Comparison of ENCODE assay signal across 8 mouse cellular contexts in the genomic region with DNA sequence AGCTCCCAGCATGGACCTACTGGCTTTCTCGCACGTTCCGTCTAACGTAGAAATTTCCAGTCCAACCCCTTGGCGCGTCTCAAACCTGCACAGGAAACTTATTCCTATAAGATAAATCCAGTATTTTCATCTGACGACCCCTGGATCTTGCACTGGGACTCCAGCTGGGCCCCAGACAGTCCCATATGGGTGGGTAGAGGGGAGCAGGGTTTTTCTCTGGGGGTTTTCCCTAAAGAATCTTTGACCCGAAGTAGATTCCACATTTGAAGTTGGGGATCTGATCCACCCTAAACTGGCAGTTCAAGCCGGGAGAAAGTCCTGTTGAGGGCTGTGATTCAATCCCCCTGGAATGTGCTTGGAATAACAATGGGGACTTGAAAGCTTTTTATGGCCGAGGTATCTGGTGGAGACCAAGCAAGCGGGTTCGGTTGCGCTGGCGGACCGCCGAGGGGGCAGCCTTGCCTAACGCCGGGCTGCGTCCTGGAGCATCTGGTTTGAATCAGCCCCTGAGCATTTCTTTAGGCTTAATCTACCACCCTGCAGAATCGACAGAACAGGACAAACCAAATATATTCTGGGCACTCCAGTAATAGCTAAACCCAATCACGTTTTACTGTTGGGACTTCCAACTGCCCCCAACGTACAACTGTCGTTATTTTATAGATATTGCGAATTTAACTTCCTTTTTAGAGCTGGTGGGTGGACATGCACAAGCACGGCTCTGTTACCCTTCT.
DNase-seq lines count a peak whose midpoint lies in the region; ATAC-seq and TF ChIP-seq lines count a peak whose summit lies in the region.

No protein-coding gene starts in this region.

- peak; percentile 96 for DNase-seq in 3T3-L1 (ENCODE audit: low read depth, low spot score)
- DNase-seq in Patski (ENCODE audit: low read depth, low spot score): peak; percentile 71

- peak overlapping the region; percentile 98 for H3K27ac ChIP-seq in embryonic fibroblast, embryonic 13.5 days (ENCODE audit: insufficient read depth, low read length)
- H3K27ac ChIP-seq in heart, embryonic 14.5 days (replicated peaks in 1 of 2; ENCODE audit: control insufficient read depth in 1 of 2, insufficient read depth in 1 of 2, low read depth in 2 of 2, low read length in 2 of 2): peak overlapping the region; percentile 93 to 99
- peak overlapping the region; percentile 91 for H3K27ac ChIP-seq in kidney, embryonic 16.5 days (ENCODE audit: low read length)
- H3K27ac ChIP-seq in lung, embryonic 15.5 days: peak overlapping the region; percentile 83
- H3K27ac ChIP-seq in neural tube, embryonic 15.5 days (replicated peaks): peak overlapping the region; percentile 63

- H3K27me3 ChIP-seq in Patski: no peaks in the 10 kb centered on the region
- H3K27me3 ChIP-seq in heart, embryonic 14.5 days (ENCODE audit: control insufficient read depth, insufficient read depth, low read length): no peaks in the 10 kb centered on the region
- no peaks in the 10 kb centered on the region for H3K27me3 ChIP-seq in kidney, embryonic 16.5 days (ENCODE audit: insufficient read depth, low read length)
- H3K27me3 ChIP-seq in lung, embryonic 15.5 days: no peaks in the 10 kb centered on the region
- no peaks in the 10 kb centered on the region for H3K27me3 ChIP-seq in neural tube, embryonic 15.5 days (replicated peaks)

- CTCF ChIA-PET in Patski (lab: Charles Lee): interaction anchor here (1.1 to 1.4 kb wide), 5 partner anchors 16 to 182 kb away, joined by 3 to 4 read pairs (median 3); no protein-coding TSS in a partner anchor

- H3K9ac ChIP-seq in heart, embryonic 14.5 days (ENCODE audit: low read length): peak overlapping the region; percentile 77
- H3K9ac ChIP-seq in kidney, embryonic 16.5 days (replicated peaks; ENCODE audit: low read length): peak overlapping the region; percentile 60
- peak overlapping the region; percentile 31 for H3K9ac ChIP-seq in lung, embryonic 15.5 days
- peak overlapping the region; percentile 41; the same call in 1 of the 2 replicates for H3K9ac ChIP-seq in neural tube, embryonic 15.5 days (replicated peaks)

- POLR2A ChIA-PET in Patski (lab: Charles Lee): interaction anchor here (0.5 to 2.0 kb wide), 5 partner anchors 74 to 182 kb away, joined by 3 to 9 read pairs (median 4); no protein-coding TSS in a partner anchor

- no peak for TF ChIP-seq CTCF in Patski (IDR thresholded peaks at IDR 0.05)
- no peak for TF ChIP-seq CTCF in embryonic fibroblast, embryonic 13.5 days (IDR thresholded peaks at IDR 0.05; ENCODE audit: borderline replicate concordance, insufficient read depth, low read length)

- 2% methylated on average over 25 of the region's 25 CpGs for WGBS in heart, embryonic 14.5 days
- under 1% methylated on average over 25 of the region's 25 CpGs for WGBS in kidney, embryonic 16.5 days
- under 1% methylated on average over 25 of the region's 25 CpGs for WGBS in lung, embryonic 15.5 days
- 1% methylated on average over 25 of the region's 25 CpGs for WGBS in neural tube, embryonic 15.5 days

- H3K9me3 ChIP-seq in heart, embryonic 14.5 days (ENCODE audit: control insufficient read depth, low read length): no peaks in the 10 kb centered on the region
- H3K9me3 ChIP-seq in kidney, embryonic 16.5 days (ENCODE audit: low read length): no peaks in the 10 kb centered on the region
- H3K9me3 ChIP-seq in lung, embryonic 15.5 days: no peaks in the 10 kb centered on the region
- no peaks in the 10 kb centered on the region for H3K9me3 ChIP-seq in neural tube, embryonic 15.5 days (replicated peaks)

- H3K4me2 ChIP-seq in heart, embryonic 14.5 days (ENCODE audit: low read length): peak overlapping the region; percentile 79
- peak overlapping the region; percentile 56 for H3K4me2 ChIP-seq in kidney, embryonic 16.5 days (replicated peaks; ENCODE audit: low read depth, low read length)
- peak overlapping the region; percentile 76 for H3K4me2 ChIP-seq in lung, embryonic 15.5 days
- H3K4me2 ChIP-seq in neural tube, embryonic 15.5 days: peak overlapping the region; percentile 64

- H3K36me3 ChIP-seq in heart, embryonic 14.5 days (ENCODE audit: control insufficient read depth, insufficient read depth, low read length): no peaks in the 10 kb centered on the region
- no peaks in the 10 kb centered on the region for H3K36me3 ChIP-seq in kidney, embryonic 16.5 days (ENCODE audit: insufficient read depth, low read length)
- no peaks in the 10 kb centered on the region for H3K36me3 ChIP-seq in lung, embryonic 15.5 days
- H3K36me3 ChIP-seq in neural tube, embryonic 15.5 days: no peaks in the 10 kb centered on the region

- in situ Hi-C loops in Patski (cut with MboI; ENCODE audit: low pct_unique_long_range_greater_than_20kb): loop anchor here (5.0 kb wide), 1 partner anchor 81 kb away; no protein-coding TSS in a partner anchor

- ATAC-seq in Patski: peak; percentile 89
- peak; percentile 72 for ATAC-seq in heart, embryonic 14.5 days (ENCODE audit: insufficient number of reproducible peaks, insufficient read depth, low FRiP score, low read depth)
- peak; percentile 77 for ATAC-seq in kidney, embryonic 16.5 days (ENCODE audit: low FRiP score, low TSS enrichment)
- peak; percentile 43 for ATAC-seq in lung, embryonic 15.5 days (ENCODE audit: borderline replicate concordance, extremely low read depth, low FRiP score, low TSS enrichment)
- ATAC-seq in neural tube, embryonic 15.5 days (ENCODE audit: low FRiP score): peak; percentile 74
- ATAC-seq in CD4-positive, CD25-positive, alpha-beta regulatory T cell, adult 4 months: no peak

- peaks cover 6% of the 10 kb centered on the region; the same call in 1 of the 2 replicates for H3K4me1 ChIP-seq in embryonic fibroblast, embryonic 13.5 days (ENCODE audit: control insufficient read depth, insufficient read depth, low read length)
- H3K4me1 ChIP-seq in heart, embryonic 14.5 days (ENCODE audit: control insufficient read depth in 2 of 2, insufficient read depth in 2 of 2, low read length in 2 of 2): peaks cover 17 to 35% of the 10 kb centered on the region in 2 experiments
- peaks cover 26% of the 10 kb centered on the region for H3K4me1 ChIP-seq in kidney, embryonic 16.5 days (ENCODE audit: insufficient read depth, low read length)
- peaks cover 32% of the 10 kb centered on the region for H3K4me1 ChIP-seq in lung, embryonic 15.5 days
- H3K4me1 ChIP-seq in neural tube, embryonic 15.5 days: peaks cover 32% of the 10 kb centered on the region

- peak overlapping the region; percentile 8; the same call in 1 of the 2 replicates for H3K4me3 ChIP-seq in embryonic fibroblast, embryonic 13.5 days (ENCODE audit: insufficient read depth, low read length)
- peak overlapping the region; percentile 36 to 47 for H3K4me3 ChIP-seq in heart, embryonic 14.5 days (ENCODE audit: control insufficient read depth in 1 of 2, insufficient read depth in 1 of 2, low read depth in 1 of 2, low read length in 2 of 2)
- H3K4me3 ChIP-seq in kidney, embryonic 16.5 days (ENCODE audit: low read length): peak overlapping the region; percentile 48
- peak overlapping the region; percentile 38 for H3K4me3 ChIP-seq in lung, embryonic 15.5 days
- H3K4me3 ChIP-seq in neural tube, embryonic 15.5 days (replicated peaks): peak overlapping the region; percentile 35

- TF ChIP-seq POLR2A in embryonic fibroblast, embryonic 13.5 days (IDR thresholded peaks at IDR 0.05; ENCODE audit: low read depth, low read length): no peak; the same call in 1 of the 2 replicates
